Comparison of ENCODE assay signal across 8 mouse cellular contexts in genomic region chr1:178798333-178798732, GRCm38 (mm10).
DNase-seq lines count a peak whose midpoint lies in the region; ATAC-seq and TF ChIP-seq lines count a peak whose summit lies in the region.

No protein-coding gene starts in this region.

- H3K4me3 ChIP-seq in lung, embryonic 14.5 days (ENCODE audit: low read depth, low read length), result no peak overlapping the region
- H3K4me3 ChIP-seq in embryonic facial prominence, embryonic 11.5 days (ENCODE audit: low read depth, low read length), result peak overlapping the region; percentile 14; the same call in 1 of the 2 replicates
- no peak overlapping the region for H3K4me3 ChIP-seq in neural tube, embryonic 12.5 days

- no peaks in the 10 kb centered on the region for H3K36me3 ChIP-seq in lung, embryonic 14.5 days (ENCODE audit: insufficient read depth)
- H3K36me3 ChIP-seq in embryonic facial prominence, embryonic 11.5 days (replicated peaks; ENCODE audit: control insufficient read depth, insufficient read depth, low read depth, low read length), result no peaks in the 10 kb centered on the region
- H3K36me3 ChIP-seq in neural tube, embryonic 12.5 days, result no peaks in the 10 kb centered on the region

- H3K4me2 ChIP-seq in lung, embryonic 14.5 days, result peak overlapping the region; percentile 6; the same call in 1 of the 2 replicates
- peak overlapping the region; percentile 40 for H3K4me2 ChIP-seq in embryonic facial prominence, embryonic 11.5 days (ENCODE audit: low read depth, low read length)
- peak overlapping the region; percentile 39 for H3K4me2 ChIP-seq in neural tube, embryonic 12.5 days (replicated peaks)

- ATAC-seq in lung, embryonic 14.5 days (ENCODE audit: insufficient read depth), result peak; percentile 71; the same call in 1 of the 2 replicates
- 0 out of 2 replicates have a peak, but pooled peaks have one; percentile 31 for ATAC-seq in embryonic facial prominence, embryonic 11.5 days (replicated peaks; ENCODE audit: insufficient number of reproducible peaks, low FRiP score, low TSS enrichment, low read depth)
- ATAC-seq in neural tube, embryonic 12.5 days (ENCODE audit: low FRiP score, low read depth), result no peak
- no peak for ATAC-seq in inflammation-experienced regulatory T-cells, adult 6 months

- H3K27ac ChIP-seq in lung, embryonic 14.5 days (ENCODE audit: low read depth), result no peak overlapping the region
- peak overlapping the region; percentile 30; the same call in 1 of the 2 replicates for H3K27ac ChIP-seq in embryonic facial prominence, embryonic 11.5 days (replicated peaks; ENCODE audit: low read depth, low read length)
- no peak overlapping the region for H3K27ac ChIP-seq in neural tube, embryonic 12.5 days

- TF ChIP-seq CTCF in lung, embryonic 14.5 days (IDR thresholded peaks at IDR 0.05; ENCODE audit: low read depth), result no peak

- no peak for DNase-seq in lung, embryonic 14.5 days
- no peak for DNase-seq in lung, adult 18-20 months
- DNase-seq in embryonic facial prominence, embryonic 11.5 days (ENCODE audit: low spot score), result peak; percentile 37
- DNase-seq in heart, postnatal 4 days, result peak; percentile 32
- DNase-seq in left cerebral cortex, postnatal 25 days (ENCODE audit: low spot score in 2 of 2), result peak; percentile 40 to 65
- no peak for DNase-seq in ovary, postnatal 14 days (ENCODE audit: low spot score)

- H3K9me3 ChIP-seq in lung, embryonic 14.5 days (ENCODE audit: low read depth, low read length), result no peaks in the 10 kb centered on the region
- H3K9me3 ChIP-seq in embryonic facial prominence, embryonic 11.5 days (replicated peaks; ENCODE audit: control insufficient read depth, low read length), result no peaks in the 10 kb centered on the region
- H3K9me3 ChIP-seq in neural tube, embryonic 12.5 days, result no peaks in the 10 kb centered on the region

- no peak overlapping the region for H3K9ac ChIP-seq in lung, embryonic 14.5 days
- peak overlapping the region; percentile 38; the same call in 1 of the 2 replicates for H3K9ac ChIP-seq in embryonic facial prominence, embryonic 11.5 days (replicated peaks; ENCODE audit: low read length)
- H3K9ac ChIP-seq in neural tube, embryonic 12.5 days, result peak overlapping the region; percentile 26; the same call in 1 of the 2 replicates

- 2% methylated on average over 5 of the region's 5 CpGs for WGBS in lung, embryonic 14.5 days
- 2% methylated on average over 5 of the region's 5 CpGs for WGBS in embryonic facial prominence, embryonic 11.5 days
- WGBS in neural tube, embryonic 12.5 days, result 9% methylated on average over 5 of the region's 5 CpGs

- no peaks in the 10 kb centered on the region for H3K27me3 ChIP-seq in lung, embryonic 14.5 days (ENCODE audit: insufficient read depth, low read length)
- H3K27me3 ChIP-seq in embryonic facial prominence, embryonic 11.5 days (ENCODE audit: control insufficient read depth, insufficient read depth, low read length), result no peaks in the 10 kb centered on the region
- H3K27me3 ChIP-seq in neural tube, embryonic 12.5 days (replicated peaks), result no peaks in the 10 kb centered on the region

- intact Hi-C loops in left cerebral cortex, postnatal 25 days (cut with DNase I), result no loop called here

- H3K4me1 ChIP-seq in lung, embryonic 14.5 days (ENCODE audit: insufficient read depth), result no peaks in the 10 kb centered on the region
- no peaks in the 10 kb centered on the region for H3K4me1 ChIP-seq in embryonic facial prominence, embryonic 11.5 days (ENCODE audit: control insufficient read depth, insufficient read depth, low read length)
- peaks cover 7% of the 10 kb centered on the region for H3K4me1 ChIP-seq in neural tube, embryonic 12.5 days

Comparison
In these comparisons a context has a peak if more than half of its experiments do, and no peak if none do; other contexts are left out.
1. ATAC-seq: peak in lung, embryonic 14.5 days (single experiment) and embryonic facial prominence, embryonic 11.5 days (single experiment); none in neural tube, embryonic 12.5 days (single experiment) and inflammation-experienced regulatory T-cells, adult 6 months (single experiment).
2. DNase-seq: peak in embryonic facial prominence, embryonic 11.5 days (single experiment), heart, postnatal 4 days (single experiment) and left cerebral cortex, postnatal 25 days (2 of 2); none in lung, embryonic 14.5 days (single experiment), lung, adult 18-20 months (0 of 2) and ovary, postnatal 14 days (single experiment).
3. Peak in every context shown above with its lines, with median percentiles within 50 percentile points of each other: H3K4me2 ChIP-seq.